Mouse (Mus musculus) liver, embryonic 14.5 days (tissue): ENCODE data around the gene Letmd1. TPM values are rescaled to one million over a fixed set of nuclear protein-coding genes. Genes with fewer than 3 reads are reported as not detected.

ENCODE experiments used
- ATAC-seq: fragments of 200-750 bp; cut with Nextera tagmentation; 2 replicates; pipeline ENCODE4 v1.8.0; 2017; ENCODE audit warnings: moderate number of reproducible peaks, mild to moderate bottlenecking, moderate library complexity; ENCODE audit not compliant: insufficient read depth
- DNase-seq, 3 experiments: peaks; one replicate each; pipeline ENCODE4 v3.0.0-alpha.2; 2012 to 2013; ENCODE audit warnings: low read depth in 3 of 3, low spot score in 3 of 3
- H3K27ac ChIP-seq: fragments of 300-500 bp; sonication (generic); 2 replicates; pipeline ENCODE4 v1.5.1; 2014; ENCODE audit warnings: moderate library complexity, mild to moderate bottlenecking, control low read depth, inconsistent platforms
- H3K27me3 ChIP-seq: fragments of 300-500 bp; sonication (generic); 2 replicates; pipeline ENCODE4 v1.6.1; 2014; ENCODE audit warnings: mild to moderate bottlenecking, low read length, moderate library complexity; ENCODE audit not compliant: control insufficient read depth, insufficient read depth
- H3K36me3 ChIP-seq: fragments of 300-500 bp; sonication (generic); replicated peaks from 2 replicates; pipeline ENCODE4 v1.6.1; 2014; ENCODE audit warnings: low read depth; ENCODE audit not compliant: control insufficient read depth, insufficient read depth
- H3K4me1 ChIP-seq, 2 experiments: fragments of 200-500 bp in 1 of 2; fragments of 300-500 bp in 1 of 2; sonication (generic) in 1 of 2; replicated peaks; 2 replicates each; pipeline ENCODE4 v1.6.1; 2012 to 2014; ENCODE audit warnings: antibody characterized with exemption in 1 of 2, inconsistent platforms in 1 of 2, low read length in 1 of 2; ENCODE audit not compliant: control insufficient read depth in 2 of 2, insufficient read depth in 2 of 2
- H3K4me2 ChIP-seq: fragments of 300-500 bp; sonication (generic); 2 replicates; pipeline ENCODE4 v1.6.1; 2014; ENCODE audit warnings: low read depth, mild to moderate bottlenecking, control low read depth, moderate library complexity
- H3K4me3 ChIP-seq, 2 experiments: fragments of 200-500 bp in 1 of 2; fragments of 300-500 bp in 1 of 2; sonication (generic) in 1 of 2; 2 replicates each; pipeline ENCODE4 v1.5.1; 2012 to 2014; ENCODE audit warnings: low read depth in 2 of 2, low read length in 2 of 2, mild to moderate bottlenecking in 2 of 2, control low read depth in 1 of 2, inconsistent platforms in 1 of 2, moderate library complexity in 1 of 2; ENCODE audit not compliant: insufficient read depth in 1 of 2
- H3K9ac ChIP-seq: fragments of 300-500 bp; sonication (generic); replicated peaks from 2 replicates; pipeline ENCODE4 v1.6.1; 2014; ENCODE audit warnings: mild to moderate bottlenecking, control low read depth, moderate library complexity
- H3K9me3 ChIP-seq: fragments of 300-500 bp; sonication (generic); 2 replicates; pipeline ENCODE4 v1.6.1; 2016; ENCODE audit warnings: low read length, mixed read lengths; ENCODE audit not compliant: control insufficient read depth
- CTCF ChIP-seq: IDR thresholded peaks from 2 replicates; pipeline ENCODE4 v1.5.1; 2016; ENCODE audit warnings: antibody characterized with exemption, low read depth, control low read depth
- EP300 ChIP-seq: IDR thresholded peaks from 2 replicates; pipeline ENCODE4 v1.6.1; 2016; ENCODE audit warnings: antibody characterized with exemption, low read depth
- WGBS: fragments of 180-500 bp; shearing (Covaris S2); extraction: QIAGEN DNeasy Blood & Tissue Kit; methylation state at CpG from one replicate; pipeline ENCODE4 v1.1.7; 2014; ENCODE audit not compliant: insufficient replicate concordance; 5-methylcytosine and 5-hydroxymethylcytosine counted together
- polyA plus RNA-seq, 2 experiments: library from polyadenylated mRNA; depleted of rRNA in 1 of 2; stranded (reverse) in 1 of 2; unstranded in 1 of 2; fragments of >200 nt; fragmentation: Nextera tagmentation in 1 of 2; extraction: Ambion mirVana in 1 of 2; gene quantifications; 2 replicates each; pipeline versions ENCODE4 v1.2.1 to v1.2.3; 2012 to 2014

The Letmd1 gene
- polyA plus RNA-seq, 2 experiments, result 9.5 to 15.2 TPM

- H3K4me3 ChIP-seq, result no peak overlapping the region
- no peaks in the 10 kb centered on the region for H3K4me1 ChIP-seq
- WGBS, result 84% methylated on average over 11 of the region's 11 CpGs
- no peak overlapping the region for H3K4me2 ChIP-seq
- TF ChIP-seq CTCF (no peak), EP300 (no peak)
- H3K27me3 ChIP-seq, result no peaks in the 10 kb centered on the region
- DNase-seq (no peak), ATAC-seq (no peak)
- no peaks in the 10 kb centered on the region; the same call in 1 of the 2 replicates for H3K36me3 ChIP-seq
- H3K9ac ChIP-seq, result no peak overlapping the region
- H3K27ac ChIP-seq, result no peak overlapping the region
- H3K9me3 ChIP-seq, result no peaks in the 10 kb centered on the region
Observed at GRCm38 (mm10) chr15:100510072-100510471, 41.2 kb downstream of the Letmd1 start.

DNA sequence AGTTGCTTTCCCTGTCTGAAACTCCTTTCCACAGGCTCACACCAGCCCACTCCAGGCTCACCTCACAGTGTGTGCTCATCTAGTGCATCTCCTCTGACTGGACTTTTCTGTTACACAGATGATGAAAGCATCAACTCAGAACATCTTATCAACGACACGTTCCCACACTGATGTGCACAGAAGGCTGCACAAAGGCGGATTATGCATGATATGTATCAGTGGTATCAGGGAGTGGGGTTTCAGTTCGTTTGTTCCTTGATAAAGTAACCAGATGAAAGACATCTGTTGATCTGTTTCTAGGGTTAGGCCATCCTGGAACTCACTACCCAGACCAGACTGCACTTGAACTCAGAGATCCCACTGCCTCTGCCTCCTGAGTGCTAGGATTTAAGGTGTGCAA is 44.6 kb downstream of the Letmd1 start:
- WGBS, result 57% methylated on average over 4 of the region's 4 CpGs
- TF ChIP-seq EP300, result no peak
- no peak for TF ChIP-seq CTCF
- Histone ChIP-seq H3K4me1 (no peaks in the 10 kb centered on the region), H3K4me3 (no peak overlapping the region), H3K9ac (no peak overlapping the region), H3K27me3 (no peaks in the 10 kb centered on the region), H3K9me3 (no peaks in the 10 kb centered on the region), H3K4me2 (no peak overlapping the region), H3K27ac (no peak overlapping the region), H3K36me3 (no peaks in the 10 kb centered on the region; the same call in 1 of the 2 replicates)
- ATAC-seq, result no peak
- no peak for DNase-seq

DNA sequence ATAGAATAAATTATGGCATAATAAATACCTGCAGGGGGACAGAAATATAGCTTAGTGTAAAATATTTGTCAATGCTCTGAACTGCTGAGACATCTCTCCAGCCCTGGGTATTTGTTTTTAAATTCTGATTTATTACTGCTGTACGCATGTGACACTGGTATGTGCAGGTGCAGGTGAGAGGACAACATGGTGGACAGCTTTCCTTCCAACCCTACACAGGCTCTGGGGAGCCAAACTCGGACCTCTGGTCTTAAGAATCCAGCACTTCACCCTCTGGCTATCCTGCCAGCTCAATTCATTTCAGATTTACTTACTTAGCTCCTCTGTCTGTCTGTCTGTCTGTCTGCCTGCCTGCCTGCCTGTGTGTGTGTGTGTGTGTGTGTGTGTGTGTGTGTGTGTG is 46.3 kb downstream of the Letmd1 start:
- WGBS, result 67% methylated on average over 2 of the region's 2 CpGs
- no peak overlapping the region for H3K4me3 ChIP-seq

DNA sequence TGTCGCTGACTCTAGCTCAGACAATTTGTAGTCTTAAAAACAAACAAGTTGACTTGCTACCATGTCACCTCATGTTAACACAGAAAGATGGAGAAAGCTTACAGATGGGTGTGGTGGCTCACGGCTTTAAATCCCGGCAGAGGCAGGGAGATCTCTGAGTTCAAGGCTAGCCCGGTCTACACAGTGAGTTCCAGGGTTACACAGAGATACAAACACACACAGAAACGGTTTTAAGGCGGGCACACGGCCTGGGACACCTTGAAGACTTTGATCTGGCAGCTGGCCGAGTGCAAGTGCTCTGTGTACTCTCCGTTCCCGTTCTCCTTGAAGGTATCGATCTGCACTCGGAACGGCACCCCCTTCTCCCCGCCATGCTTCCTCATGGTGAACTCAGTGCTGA is 51.5 kb downstream of the Letmd1 start:
- H3K4me1 ChIP-seq, result no peaks in the 10 kb centered on the region
- no peak overlapping the region for H3K9ac ChIP-seq
- H3K4me2 ChIP-seq, result no peak overlapping the region
- no peak overlapping the region for H3K27ac ChIP-seq
- ATAC-seq (no peak), DNase-seq (no peak)
- 79% methylated on average over 14 of the region's 14 CpGs for WGBS
- H3K27me3 ChIP-seq, result no peaks in the 10 kb centered on the region
- no peak overlapping the region for H3K4me3 ChIP-seq
- TF ChIP-seq EP300 (no peak), CTCF (no peak)
- no peaks in the 10 kb centered on the region for H3K9me3 ChIP-seq
- H3K36me3 ChIP-seq, result no peaks in the 10 kb centered on the region

More for the DNA sequence above, 46.3 kb downstream of the Letmd1 start:
- DNase-seq, result no peak
- Histone ChIP-seq H3K27me3 (no peaks in the 10 kb centered on the region), H3K36me3 (no peaks in the 10 kb centered on the region; the same call in 1 of the 2 replicates), H3K9me3 (no peaks in the 10 kb centered on the region), H3K4me1 (no peaks in the 10 kb centered on the region), H3K9ac (no peak overlapping the region), H3K4me2 (no peak overlapping the region), H3K27ac (no peak overlapping the region)
- ATAC-seq, result no peak
- TF ChIP-seq EP300 (no peak), CTCF (no peak)

DNA sequence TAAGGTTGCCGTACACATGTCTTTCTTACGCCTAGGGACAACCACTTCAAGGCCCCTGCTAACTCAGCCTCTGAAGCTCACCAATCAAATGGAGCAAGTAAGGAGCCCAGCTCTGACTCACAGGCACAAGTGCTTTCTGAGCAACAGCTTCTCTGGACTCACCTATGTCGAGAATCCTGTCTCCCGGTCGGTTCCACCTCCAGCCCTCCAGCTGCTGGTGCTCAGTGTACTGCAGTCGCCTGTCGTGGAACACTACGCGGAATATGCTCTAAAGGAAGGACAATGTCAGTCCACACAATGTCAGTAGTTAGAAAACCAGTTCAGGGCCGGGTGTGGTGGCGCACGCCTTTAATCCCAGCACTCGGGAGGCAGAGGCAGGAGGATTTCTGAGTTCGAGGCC is 56.6 kb downstream of the Letmd1 start:
- ATAC-seq (no peak), DNase-seq (no peak)
- no peaks in the 10 kb centered on the region for H3K9me3 ChIP-seq
- no peak for TF ChIP-seq CTCF
- no peak for TF ChIP-seq EP300
- no peak overlapping the region for H3K4me3 ChIP-seq
- no peak overlapping the region for H3K27ac ChIP-seq
- H3K4me1 ChIP-seq, result no peaks in the 10 kb centered on the region
- H3K4me2 ChIP-seq, result no peak overlapping the region
- 78% methylated on average over 14 of the region's 14 CpGs for WGBS
- no peaks in the 10 kb centered on the region for H3K36me3 ChIP-seq
- H3K27me3 ChIP-seq, result no peaks in the 10 kb centered on the region
- H3K9ac ChIP-seq, result no peak overlapping the region
